In the genomic region with DNA sequence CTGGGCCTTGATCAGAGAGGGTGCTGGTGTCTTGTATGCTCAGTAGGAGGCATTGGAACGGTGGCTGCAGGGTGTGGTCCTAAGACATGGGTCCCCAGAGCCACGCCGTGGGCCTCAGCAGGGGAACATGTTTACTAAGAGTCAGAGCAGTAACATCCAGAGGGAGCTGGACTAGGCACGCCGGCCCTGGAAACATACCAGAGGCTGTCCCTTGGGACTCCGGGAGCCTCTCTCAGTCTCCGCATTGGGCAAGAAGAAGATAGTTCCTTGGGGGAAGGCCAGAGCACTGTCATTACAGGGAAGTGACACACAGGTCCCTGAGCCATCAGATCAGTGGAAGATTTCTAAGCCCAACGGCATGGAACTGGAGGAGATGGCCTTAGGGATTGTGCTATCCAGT, we compare ENCODE assay signal across 12 mouse cellular contexts. TPM values are rescaled to one million over a fixed set of nuclear protein-coding genes. Genes with fewer than 3 reads are reported as not detected.
A peak's percentile ranks its signal among the peaks of the same experiment; 100 is the strongest.
DNase-seq lines count a peak whose midpoint lies in the region; ATAC-seq lines count a peak whose summit lies in the region.
"Had no signal": no experiment of that assay in that cellular context is flagged by ENCODE, and none has a peak within 500 bp of the region (broad histone marks: within the 10 kb centered on the region; RNA-seq: fewer than 3 reads in every experiment).

No protein-coding gene starts in this region.

- H3K4me1 ChIP-seq in hindbrain, embryonic 16.5 days (ENCODE audit: control insufficient read depth, insufficient read depth, low read depth, low read length) = peaks cover 18% of the 10 kb centered on the region
- H3K4me1 ChIP-seq in hindbrain, embryonic 10.5 days (replicated peaks) = peaks cover 4% of the 10 kb centered on the region; the same call in 1 of the 2 replicates
- H3K4me1 ChIP-seq: liver, embryonic 15.5 days had no signal

- peak; percentile 8 for DNase-seq in adrenal gland, adult 2 months
- no peak for DNase-seq in adrenal gland, adult 8-10 months
- no peak for DNase-seq in hindbrain, embryonic 10.5 days (ENCODE audit: low spot score)
- peak; percentile 5 for DNase-seq in urinary bladder, postnatal 14 days (ENCODE audit: low spot score)
- DNase-seq in urinary bladder, postnatal 10 days (ENCODE audit: low spot score) = no peak
- DNase-seq in embryo, embryonic 10.5 days (ENCODE audit: low spot score) = no peak
- no peak for DNase-seq in retina, postnatal 1 day

- no peak overlapping the region for H3K4me2 ChIP-seq in hindbrain, embryonic 16.5 days (ENCODE audit: low read length)
- H3K4me2 ChIP-seq: liver, embryonic 15.5 days had no signal

- no peaks in the 10 kb centered on the region for H3K27me3 ChIP-seq in hindbrain, embryonic 16.5 days (replicated peaks; ENCODE audit: control insufficient read depth, insufficient read depth, low read length)
- H3K27me3 ChIP-seq in hindbrain, embryonic 10.5 days (ENCODE audit: insufficient read depth, poor library complexity, severe bottlenecking) = no peaks in the 10 kb centered on the region
- H3K27me3 ChIP-seq: liver, embryonic 15.5 days had no signal

- no peaks in the 10 kb centered on the region for H3K9me3 ChIP-seq in hindbrain, embryonic 16.5 days (ENCODE audit: control insufficient read depth, low read length)
- peaks cover 3% of the 10 kb centered on the region; the same call in 1 of the 2 replicates for H3K9me3 ChIP-seq in hindbrain, embryonic 10.5 days
- H3K9me3 ChIP-seq: liver, embryonic 15.5 days had no signal

- peak overlapping the region; percentile 59; the same call in 1 of the 2 replicates for H3K27ac ChIP-seq in hindbrain, embryonic 16.5 days (ENCODE audit: low read depth, low read length)
- H3K27ac ChIP-seq in hindbrain, embryonic 10.5 days = no peak overlapping the region
- H3K27ac ChIP-seq: liver, embryonic 15.5 days had no signal

- 72% methylated on average over 8 of the region's 8 CpGs for WGBS in hindbrain, embryonic 16.5 days
- WGBS in hindbrain, embryonic 10.5 days = 83% methylated on average over 8 of the region's 8 CpGs

- no peaks in the 10 kb centered on the region for H3K36me3 ChIP-seq in hindbrain, embryonic 16.5 days (ENCODE audit: control insufficient read depth, insufficient read depth, low read length)
- H3K36me3 ChIP-seq in hindbrain, embryonic 10.5 days = no peaks in the 10 kb centered on the region
- H3K36me3 ChIP-seq: liver, embryonic 15.5 days had no signal

- no peak overlapping the region for H3K4me3 ChIP-seq in hindbrain, embryonic 16.5 days (ENCODE audit: low read length)
- no peak overlapping the region for H3K4me3 ChIP-seq in hindbrain, embryonic 10.5 days
- H3K4me3 ChIP-seq: liver, embryonic 15.5 days had no signal

- ATAC-seq in hindbrain, embryonic 16.5 days = no peak

- no peak overlapping the region; the same call in 1 of the 2 replicates for H3K9ac ChIP-seq in hindbrain, embryonic 16.5 days (ENCODE audit: low read depth, low read length)
- H3K9ac ChIP-seq: liver, embryonic 15.5 days had no signal

RNA-seq across cellular contexts. Expression of a gene that starts 36.9 kb away (rescaled TPM):
- total RNA-seq in adrenal gland, adult 2 months (2021) = 1 to 10 TPM; 4.0 to 6.9 TPM
- polyA plus RNA-seq in adrenal gland, adult 2 months (2012; rRNA removed) = 5.1 and 8.3 TPM in 2 replicates
- total RNA-seq in adrenal gland, adult 8-10 months (2022) = 1 to 10 TPM; 5.3 to 9.0 (median 7.2) TPM
- polyA plus RNA-seq in hindbrain, embryonic 16.5 days (2015; fragmentation: Nextera tagmentation; extraction: Ambion mirVana) = 52.4 and 58.2 TPM in 2 replicates
- polyA plus RNA-seq in hindbrain, embryonic 10.5 days (2016; fragmentation: Nextera tagmentation; extraction: Ambion mirVana) = 1.1 and 1.6 TPM in 2 replicates
- total RNA-seq: megakaryocyte progenitor cell, adult 5-6 weeks; monocyte, adult 5-6 weeks; neutrophil, adult 5-6 weeks had no signal
- polyA plus RNA-seq: liver, embryonic 15.5 days had no signal

Comparison
In these comparisons a context has a peak if more than half of its experiments do, and no peak if none do; other contexts are left out.
1. DNase-seq: peak in adrenal gland, adult 2 months (single experiment) and urinary bladder, postnatal 14 days (single experiment); none in adrenal gland, adult 8-10 months (single experiment), hindbrain, embryonic 10.5 days (single experiment), urinary bladder, postnatal 10 days (single experiment), embryo, embryonic 10.5 days (single experiment) and retina, postnatal 1 day (single experiment).